Mouse (Mus musculus): Measurements from ENCODE around the gene Phf21a. TPM values are rescaled to one million over a fixed set of nuclear protein-coding genes. Genes with fewer than 3 reads are reported as not detected.

Phf21a gene
- polyA plus RNA-seq, 1 experiment, result 52.8 TPM

- peaks cover 5% of the 10 kb centered on the region for H3K4me1 ChIP-seq (ENCODE audit: control insufficient read depth, insufficient read depth, low read length)
- TF ChIP-seq CTCF (IDR thresholded peaks at IDR 0.05; ENCODE audit: control insufficient read depth, insufficient read depth, low read length), result no peak
- TF ChIP-seq POLR2A (IDR thresholded peaks at IDR 0.05; ENCODE audit: borderline replicate concordance, control insufficient read depth, low read depth, low read length), result peak; percentile 92
- WGBS, result under 1% methylated on average over 29 of the region's 29 CpGs
These were observed 282.2 kb downstream of the Phf21a start for GRCm38 (mm10) chr2:92375099-92375623.

GRCm38 (mm10) chr2:92375788-92376187, 282.9 kb downstream of the Phf21a start:
- H3K27ac ChIP-seq (ENCODE audit: control insufficient read depth, insufficient read depth, low read depth, low read length, poor library complexity), result peak overlapping the region; percentile 90
- WGBS, result 4% methylated on average over 10 of the region's 10 CpGs
- peak overlapping the region; percentile 96 for H3K4me3 ChIP-seq (replicated peaks; ENCODE audit: control insufficient read depth, low read depth, low read length)
- H3K4me1 ChIP-seq (ENCODE audit: control insufficient read depth, insufficient read depth, low read length), result peaks cover 5% of the 10 kb centered on the region
- TF ChIP-seq POLR2A (IDR thresholded peaks at IDR 0.05; ENCODE audit: borderline replicate concordance, control insufficient read depth, low read depth, low read length) (no peak), CTCF (IDR thresholded peaks at IDR 0.05; ENCODE audit: control insufficient read depth, insufficient read depth, low read length) (no peak)

More at GRCm38 (mm10) chr2:92375099-92375623, 282.2 kb downstream of the Phf21a start:
- H3K27ac ChIP-seq (ENCODE audit: control insufficient read depth, insufficient read depth, low read depth, low read length, poor library complexity), result peak overlapping the region; percentile 90
- H3K4me3 ChIP-seq (replicated peaks; ENCODE audit: control insufficient read depth, low read depth, low read length), result peak overlapping the region; percentile 96

GRCm38 (mm10) chr2:92376300-92376699, 283.4 kb downstream of the Phf21a start:
- H3K4me3 ChIP-seq (replicated peaks; ENCODE audit: control insufficient read depth, low read depth, low read length), result peak overlapping the region; percentile 96
- no peak overlapping the region for H3K27ac ChIP-seq (ENCODE audit: control insufficient read depth, insufficient read depth, low read depth, low read length, poor library complexity)
- WGBS, result 60% methylated on average over 6 of the region's 6 CpGs
- TF ChIP-seq POLR2A (IDR thresholded peaks at IDR 0.05; ENCODE audit: borderline replicate concordance, control insufficient read depth, low read depth, low read length) (no peak), CTCF (IDR thresholded peaks at IDR 0.05; ENCODE audit: control insufficient read depth, insufficient read depth, low read length) (no peak)
- H3K4me1 ChIP-seq (ENCODE audit: control insufficient read depth, insufficient read depth, low read length), result peaks cover 5% of the 10 kb centered on the region

- no peak overlapping the region for H3K4me3 ChIP-seq (replicated peaks; ENCODE audit: control insufficient read depth, low read depth, low read length)
- H3K27ac ChIP-seq (ENCODE audit: control insufficient read depth, insufficient read depth, low read depth, low read length, poor library complexity), result no peak overlapping the region
- TF ChIP-seq POLR2A (IDR thresholded peaks at IDR 0.05; ENCODE audit: borderline replicate concordance, control insufficient read depth, low read depth, low read length) (0 out of 2 replicates have a peak, but pooled peaks have one; percentile 17), CTCF (IDR thresholded peaks at IDR 0.05; ENCODE audit: control insufficient read depth, insufficient read depth, low read length) (no peak)
- peaks cover 5% of the 10 kb centered on the region for H3K4me1 ChIP-seq (ENCODE audit: control insufficient read depth, insufficient read depth, low read length)
- WGBS, result 93% methylated on average over 7 of the region's 7 CpGs
These were observed 284.4 kb downstream of the Phf21a start for GRCm38 (mm10) chr2:92377320-92377719.

- TF ChIP-seq POLR2A (IDR thresholded peaks at IDR 0.05; ENCODE audit: borderline replicate concordance, control insufficient read depth, low read depth, low read length) (no peak), CTCF (IDR thresholded peaks at IDR 0.05; ENCODE audit: control insufficient read depth, insufficient read depth, low read length) (no peak)
- H3K4me1 ChIP-seq (ENCODE audit: control insufficient read depth, insufficient read depth, low read length), result peaks cover 5% of the 10 kb centered on the region
- no peak overlapping the region for H3K4me3 ChIP-seq (replicated peaks; ENCODE audit: control insufficient read depth, low read depth, low read length)
- WGBS, result 78% methylated on average over 17 of the region's 17 CpGs
- no peak overlapping the region for H3K27ac ChIP-seq (ENCODE audit: control insufficient read depth, insufficient read depth, low read depth, low read length, poor library complexity)
These were observed 287.0 kb downstream of the Phf21a start for GRCm38 (mm10) chr2:92379783-92380494.

GRCm38 (mm10) chr2:92380495-92381050, 287.7 kb downstream of the Phf21a start:
- H3K4me3 ChIP-seq (replicated peaks; ENCODE audit: control insufficient read depth, low read depth, low read length), result no peak overlapping the region
- peaks cover 5% of the 10 kb centered on the region for H3K4me1 ChIP-seq (ENCODE audit: control insufficient read depth, insufficient read depth, low read length)
- 76% methylated on average over 6 of the region's 6 CpGs for WGBS
- TF ChIP-seq CTCF (IDR thresholded peaks at IDR 0.05; ENCODE audit: control insufficient read depth, insufficient read depth, low read length) (no peak), POLR2A (IDR thresholded peaks at IDR 0.05; ENCODE audit: borderline replicate concordance, control insufficient read depth, low read depth, low read length) (no peak)
- no peak overlapping the region for H3K27ac ChIP-seq (ENCODE audit: control insufficient read depth, insufficient read depth, low read depth, low read length, poor library complexity)

- 87% methylated on average over 5 of the region's 5 CpGs for WGBS
- TF ChIP-seq CTCF (IDR thresholded peaks at IDR 0.05; ENCODE audit: control insufficient read depth, insufficient read depth, low read length), result no peak
- Histone ChIP-seq H3K4me1 (ENCODE audit: control insufficient read depth, insufficient read depth, low read length) (peaks cover 2% of the 10 kb centered on the region), H3K27ac (ENCODE audit: control insufficient read depth, insufficient read depth, low read depth, low read length, poor library complexity) (no peak overlapping the region), H3K4me3 (replicated peaks; ENCODE audit: control insufficient read depth, low read depth, low read length) (no peak overlapping the region)
These were observed 288.2 kb downstream of the Phf21a start for GRCm38 (mm10) chr2:92381161-92381560.

GRCm38 (mm10) chr2:92381901-92382588, 289.1 kb downstream of the Phf21a start, which contains the start of gene 1700029I15Rik:
Gene 1700029I15Rik, plus strand, starts transcription at chr2:92382538.
- no peaks in the 10 kb centered on the region for H3K4me1 ChIP-seq (ENCODE audit: control insufficient read depth, insufficient read depth, low read length)
- TF ChIP-seq POLR2A (IDR thresholded peaks at IDR 0.05; ENCODE audit: borderline replicate concordance, control insufficient read depth, low read depth, low read length) (no peak), CTCF (IDR thresholded peaks at IDR 0.05; ENCODE audit: control insufficient read depth, insufficient read depth, low read length) (no peak)
- 84% methylated on average over 5 of the region's 5 CpGs for whole genome bisulfite sequencing
- no peak within 1 kb of the TSS for H3K27ac ChIP-seq (ENCODE audit: control insufficient read depth, insufficient read depth, low read depth, low read length, poor library complexity)
- no peak within 1 kb of the TSS for H3K4me3 ChIP-seq (replicated peaks; ENCODE audit: control insufficient read depth, low read depth, low read length)

Data from bone marrow, adult 2 months (tissue).